Mouse (Mus musculus): Measurements from ENCODE around the gene Fah.
A peak's percentile ranks its signal among the peaks of the same experiment; 100 is the strongest.

Fah gene

GRCm38 (mm10) chr7:84594917-84595303 lies 11.6 kb downstream of the Fah start:
- DNase-seq (ENCODE audit: extremely low read depth, low read depth): no peak

- DNase-seq (ENCODE audit: extremely low read depth, low read depth): peak; percentile 47
Measured at GRCm38 (mm10) chr7:84594087-84594916, 12.2 kb downstream of the Fah start.

- no peak for DNase-seq (ENCODE audit: extremely low read depth, low read depth)
Measured at GRCm38 (mm10) chr7:84591347-84591746, 15.2 kb downstream of the Fah start.

GRCm38 (mm10) chr7:84590622-84591021 lies 15.9 kb downstream of the Fah start:
- DNase-seq (ENCODE audit: extremely low read depth, low read depth): no peak

GRCm38 (mm10) chr7:84587101-84587783 lies 19.3 kb downstream of the Fah start:
- DNase-seq (ENCODE audit: extremely low read depth, low read depth): no peak

GRCm38 (mm10) chr7:84586360-84587100 lies 20.0 kb downstream of the Fah start:
- no peak for DNase-seq (ENCODE audit: extremely low read depth, low read depth)

- DNase-seq (ENCODE audit: extremely low read depth, low read depth): no peak
Measured at GRCm38 (mm10) chr7:84585086-84585485, 21.4 kb downstream of the Fah start.

GRCm38 (mm10) chr7:84579769-84580168 lies 26.8 kb downstream of the Fah start:
- DNase-seq (ENCODE audit: extremely low read depth, low read depth): no peak

GRCm38 (mm10) chr7:84578841-84579240 lies 27.7 kb downstream of the Fah start:
- DNase-seq (ENCODE audit: extremely low read depth, low read depth): no peak

GRCm38 (mm10) chr7:84577034-84577433 lies 29.5 kb downstream of the Fah start:
- DNase-seq (ENCODE audit: extremely low read depth, low read depth): no peak

GRCm38 (mm10) chr7:84566200-84566599 lies 40.3 kb downstream of the Fah start:
- no peak for DNase-seq (ENCODE audit: extremely low read depth, low read depth)

- DNase-seq (ENCODE audit: extremely low read depth, low read depth): no peak
Measured at GRCm38 (mm10) chr7:84564236-84564635, 42.3 kb downstream of the Fah start.

GRCm38 (mm10) chr7:84560500-84560899 lies 46.0 kb downstream of the Fah start:
- DNase-seq (ENCODE audit: extremely low read depth, low read depth): no peak

- no peak for DNase-seq (ENCODE audit: extremely low read depth, low read depth)
Measured at GRCm38 (mm10) chr7:84557332-84557731, 49.2 kb downstream of the Fah start.

GRCm38 (mm10) chr7:84555294-84555693 lies 51.2 kb downstream of the Fah start:
- DNase-seq (ENCODE audit: extremely low read depth, low read depth): no peak

- DNase-seq (ENCODE audit: extremely low read depth, low read depth): no peak
Measured at GRCm38 (mm10) chr7:84551472-84551871, 55.0 kb downstream of the Fah start.

GRCm38 (mm10) chr7:84546667-84547066 lies 59.9 kb downstream of the Fah start:
- no peak for DNase-seq (ENCODE audit: extremely low read depth, low read depth)

- no peak for DNase-seq (ENCODE audit: extremely low read depth, low read depth)
Measured at GRCm38 (mm10) chr7:84544946-84545345, 61.6 kb downstream of the Fah start.
